Mouse (Mus musculus) hindbrain, embryonic 12.5 days (tissue): ENCODE results near the gene Gm37240. TPM values are rescaled to one million over a fixed set of nuclear protein-coding genes. Genes with fewer than 3 reads are reported as not detected.

ENCODE experiments used
- ATAC-seq: fragments of 200-750 bp; cut with Nextera tagmentation; 2 replicates; pipeline ENCODE4 v1.8.0; 2017; ENCODE audit warnings: moderate TSS enrichment; ENCODE audit not compliant: low FRiP score
- H3K27ac ChIP-seq: fragments of 300-500 bp; sonication (generic); 2 replicates; pipeline ENCODE4 v1.5.1; 2016; ENCODE audit warnings: mild to moderate bottlenecking
- H3K27me3 ChIP-seq: fragments of 300-500 bp; sonication (generic); 2 replicates; pipeline ENCODE4 v1.6.1; 2016; ENCODE audit warnings: mild to moderate bottlenecking
- H3K36me3 ChIP-seq: fragments of 300-500 bp; sonication (generic); 2 replicates; pipeline ENCODE4 v1.6.1; 2016; ENCODE audit warnings: mild to moderate bottlenecking
- H3K4me1 ChIP-seq: fragments of 300-500 bp; sonication (generic); 2 replicates; pipeline ENCODE4 v1.6.1; 2016
- H3K4me2 ChIP-seq: fragments of 300-500 bp; sonication (generic); replicated peaks from 2 replicates; pipeline ENCODE4 v1.6.1; 2016; ENCODE audit warnings: mild to moderate bottlenecking
- H3K4me3 ChIP-seq: fragments of 300-500 bp; sonication (generic); 2 replicates; pipeline ENCODE4 v1.5.1; 2016; ENCODE audit warnings: mild to moderate bottlenecking
- H3K9ac ChIP-seq: fragments of 300-500 bp; sonication (generic); 2 replicates; pipeline ENCODE4 v1.6.1; 2016; ENCODE audit warnings: mild to moderate bottlenecking, moderate library complexity
- H3K9me3 ChIP-seq: fragments of 300-500 bp; sonication (generic); replicated peaks from 2 replicates; pipeline ENCODE4 v1.6.1; 2016; ENCODE audit warnings: mild to moderate bottlenecking
- WGBS: fragments of 180-500 bp; shearing (Covaris S2); methylation state at CpG from one replicate; pipeline ENCODE4 v1.1.7; 2016; 5-methylcytosine and 5-hydroxymethylcytosine counted together
- polyA plus RNA-seq: library from polyadenylated mRNA; unstranded; fragments of >200 nt; fragmentation: Nextera tagmentation; extraction: Ambion mirVana; gene quantifications from 2 replicates; pipeline ENCODE4 v1.2.1, GENCODE M21; 2016

Gm37240 gene
- polyA plus RNA-seq, 1 experiment from 2014 or later, result 3.3 TPM

DNA sequence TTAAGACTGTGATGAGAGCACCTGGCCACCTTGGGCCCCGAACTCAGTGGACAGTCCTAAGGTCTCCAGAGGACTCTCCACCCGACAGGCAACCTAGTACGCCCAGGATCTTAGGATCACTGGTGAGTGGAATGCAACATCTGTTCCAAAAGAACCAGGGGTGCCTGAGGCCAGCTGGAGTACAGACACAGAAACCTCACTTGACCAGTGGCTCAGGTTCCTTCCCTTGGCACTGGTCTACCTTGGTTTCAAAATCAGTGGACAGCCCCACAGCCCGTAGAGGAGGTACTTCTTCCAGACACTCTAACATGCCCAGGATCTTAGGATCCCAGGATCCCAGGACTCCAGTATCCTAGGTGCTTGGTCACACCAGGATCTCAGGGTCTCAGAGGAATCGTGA lies 632.8 kb downstream of the Gm37240 start:
- H3K27ac ChIP-seq, result no peak overlapping the region
- no peaks in the 10 kb centered on the region for H3K9me3 ChIP-seq
- H3K36me3 ChIP-seq, result no peaks in the 10 kb centered on the region
- no peak overlapping the region for H3K4me3 ChIP-seq
- ATAC-seq, result no peak
- no peak overlapping the region for H3K4me2 ChIP-seq
- WGBS, result 91% methylated on average over 5 of the region's 5 CpGs
- no peaks in the 10 kb centered on the region for H3K4me1 ChIP-seq
- no peaks in the 10 kb centered on the region for H3K27me3 ChIP-seq
- H3K9ac ChIP-seq, result no peak overlapping the region

DNA sequence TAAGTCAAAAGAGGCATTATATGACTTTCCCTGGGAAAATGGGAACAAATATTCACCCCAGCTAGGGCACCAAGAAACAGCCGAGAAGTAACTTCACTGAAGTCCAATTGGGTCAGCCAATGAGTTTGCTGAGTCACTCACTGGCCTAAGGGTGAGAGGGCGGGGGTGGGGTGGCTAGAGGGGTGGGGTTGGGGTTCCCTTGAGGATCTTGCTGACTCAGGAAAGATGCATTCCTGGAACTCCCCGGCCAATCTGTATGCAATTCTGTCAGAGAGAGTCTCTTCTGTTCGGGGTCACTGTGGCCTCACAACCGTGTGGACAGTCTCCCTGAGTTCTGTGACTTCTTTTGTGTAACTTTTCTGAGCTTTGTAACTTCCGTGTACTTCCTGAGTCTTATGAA lies 635.7 kb downstream of the Gm37240 start:
- H3K9ac ChIP-seq, result no peak overlapping the region
- no peaks in the 10 kb centered on the region for H3K4me1 ChIP-seq
- H3K36me3 ChIP-seq, result no peaks in the 10 kb centered on the region
- H3K27ac ChIP-seq, result no peak overlapping the region
- no peak for ATAC-seq
- no peaks in the 10 kb centered on the region for H3K27me3 ChIP-seq
- H3K4me3 ChIP-seq, result no peak overlapping the region
- 80% methylated on average over 6 of the region's 6 CpGs for WGBS
- H3K9me3 ChIP-seq, result no peaks in the 10 kb centered on the region
- no peak overlapping the region for H3K4me2 ChIP-seq

- no peak overlapping the region for H3K27ac ChIP-seq
- WGBS, result 87% methylated on average over 3 of the region's 3 CpGs
- H3K9ac ChIP-seq, result no peak overlapping the region
- H3K4me2 ChIP-seq, result no peak overlapping the region
- H3K9me3 ChIP-seq, result no peaks in the 10 kb centered on the region
- H3K4me1 ChIP-seq, result no peaks in the 10 kb centered on the region
- no peaks in the 10 kb centered on the region for H3K27me3 ChIP-seq
- ATAC-seq, result no peak
- no peaks in the 10 kb centered on the region for H3K36me3 ChIP-seq
- no peak overlapping the region for H3K4me3 ChIP-seq
Measured at GRCm38 (mm10) chr3:85246131-85246530, 641.2 kb downstream of the Gm37240 start.

- H3K4me3 ChIP-seq, result no peak overlapping the region
- H3K27me3 ChIP-seq, result no peaks in the 10 kb centered on the region
- 63% methylated on average over 3 of the region's 3 CpGs for WGBS
- H3K4me1 ChIP-seq, result no peaks in the 10 kb centered on the region
- no peak overlapping the region for H3K4me2 ChIP-seq
- no peak overlapping the region for H3K27ac ChIP-seq
- H3K36me3 ChIP-seq, result no peaks in the 10 kb centered on the region
- no peak for ATAC-seq
- H3K9me3 ChIP-seq, result no peaks in the 10 kb centered on the region
- H3K9ac ChIP-seq, result no peak overlapping the region
Measured at GRCm38 (mm10) chr3:85236546-85236945, 650.8 kb downstream of the Gm37240 start.

DNA sequence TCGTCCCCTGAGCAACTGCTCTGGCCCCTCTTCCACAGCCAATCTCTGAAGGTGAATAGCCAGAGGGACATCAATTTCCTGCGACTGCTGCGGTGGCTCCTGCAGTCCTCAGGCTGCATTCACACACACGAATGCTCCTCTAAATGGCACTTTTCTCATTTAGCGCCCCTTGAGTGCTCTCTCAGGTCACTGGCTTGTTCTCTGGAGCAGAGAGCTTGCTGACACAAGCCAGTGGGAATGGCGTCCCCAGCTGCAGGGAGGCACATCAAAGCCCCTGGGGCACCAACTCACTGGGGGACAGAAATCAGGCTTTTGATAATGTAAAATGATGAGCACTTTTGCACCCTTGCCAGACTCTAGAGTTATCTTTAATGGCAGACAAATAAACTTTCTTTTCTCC lies 654.5 kb downstream of the Gm37240 start:
- Histone ChIP-seq H3K27me3 (no peaks in the 10 kb centered on the region), H3K36me3 (no peaks in the 10 kb centered on the region), H3K9ac (no peak overlapping the region), H3K4me1 (no peaks in the 10 kb centered on the region), H3K4me3 (no peak overlapping the region), H3K27ac (no peak overlapping the region), H3K9me3 (no peaks in the 10 kb centered on the region), H3K4me2 (no peak overlapping the region)
- 49% methylated on average over 6 of the region's 6 CpGs for WGBS
- ATAC-seq, result no peak

DNA sequence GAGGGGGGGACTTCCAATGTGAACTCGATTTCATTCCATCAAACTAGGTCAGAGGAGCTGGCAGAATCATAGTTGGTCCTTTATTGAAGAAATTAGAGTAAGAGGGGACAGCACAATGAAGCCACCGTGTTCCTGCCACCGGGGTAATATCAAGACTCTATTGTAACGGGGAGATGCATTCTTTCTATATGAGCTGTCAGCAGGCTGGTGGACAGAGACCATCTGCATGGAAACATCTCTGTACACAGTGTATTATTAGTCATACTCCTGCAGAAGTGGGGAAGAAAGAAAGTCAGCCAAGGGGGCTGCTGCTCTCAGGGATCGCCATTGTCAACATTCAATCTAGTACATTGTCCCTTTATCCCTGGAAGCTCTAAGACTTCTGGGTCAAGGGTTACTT lies 665.3 kb downstream of the Gm37240 start:
- Histone ChIP-seq H3K4me2 (no peak overlapping the region), H3K4me1 (no peaks in the 10 kb centered on the region), H3K27ac (no peak overlapping the region), H3K4me3 (no peak overlapping the region), H3K27me3 (no peaks in the 10 kb centered on the region), H3K9ac (no peak overlapping the region), H3K9me3 (no peaks in the 10 kb centered on the region), H3K36me3 (no peaks in the 10 kb centered on the region)
- 84% methylated on average over 5 of the region's 5 CpGs for WGBS
- no peak for ATAC-seq

DNA sequence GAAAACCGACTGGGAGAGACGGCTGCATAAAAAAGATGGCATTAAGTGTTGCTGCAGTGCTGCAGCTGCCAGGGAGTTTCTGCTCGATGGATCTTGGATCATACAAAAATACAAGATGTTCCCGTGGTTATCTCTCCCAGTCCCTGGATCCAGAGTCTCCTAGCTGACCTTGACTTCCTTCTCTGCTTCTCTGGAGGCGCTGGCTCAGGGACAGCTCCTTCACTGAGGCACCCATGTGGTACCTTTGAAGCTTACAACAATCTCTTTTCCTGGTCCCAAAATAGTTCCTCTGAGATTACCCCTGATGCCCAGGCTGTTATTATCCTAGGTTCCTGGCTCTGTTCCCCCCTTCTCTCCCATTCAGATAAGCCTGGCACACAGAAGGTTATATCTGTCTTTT lies 672.4 kb downstream of the Gm37240 start:
- H3K4me1 ChIP-seq, result no peaks in the 10 kb centered on the region
- no peak overlapping the region for H3K4me3 ChIP-seq
- H3K36me3 ChIP-seq, result no peaks in the 10 kb centered on the region
- 89% methylated on average over 5 of the region's 5 CpGs for WGBS
- H3K27ac ChIP-seq, result no peak overlapping the region
- H3K4me2 ChIP-seq, result no peak overlapping the region
- ATAC-seq, result no peak
- H3K27me3 ChIP-seq, result no peaks in the 10 kb centered on the region
- H3K9me3 ChIP-seq, result no peaks in the 10 kb centered on the region
- no peak overlapping the region for H3K9ac ChIP-seq

DNA sequence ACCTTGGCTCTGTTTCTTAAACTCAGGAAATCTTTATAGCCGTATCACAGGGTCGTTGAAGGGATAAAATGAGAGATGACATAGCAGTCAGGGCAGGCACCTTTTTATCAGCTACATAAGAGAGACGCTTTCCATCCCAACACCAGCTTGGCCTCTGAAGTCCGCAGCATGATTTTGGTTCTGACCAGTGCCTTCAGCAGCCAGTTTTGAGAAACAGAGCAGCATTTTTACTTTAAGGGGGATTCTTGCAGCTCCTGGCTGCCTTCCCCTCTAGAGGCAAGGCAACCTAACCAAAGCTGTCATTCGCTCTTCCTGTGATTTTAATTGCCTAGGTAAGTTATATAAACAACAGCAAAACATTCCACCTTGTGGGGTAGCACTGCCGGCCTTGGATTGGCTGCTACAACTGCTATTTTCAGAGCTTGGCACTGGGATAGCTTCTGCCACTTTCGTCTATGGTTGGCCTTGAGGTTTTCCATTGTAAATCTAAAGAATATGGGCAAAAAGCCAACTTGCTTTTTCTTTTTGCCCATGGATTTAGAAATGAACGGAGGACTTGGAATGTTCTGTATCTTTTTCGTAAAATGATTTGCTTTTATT lies 674.5 kb downstream of the Gm37240 start:
- H3K4me2 ChIP-seq, result no peak overlapping the region
- H3K9me3 ChIP-seq, result no peaks in the 10 kb centered on the region
- no peak overlapping the region for H3K9ac ChIP-seq
- no peak overlapping the region for H3K4me3 ChIP-seq
- no peaks in the 10 kb centered on the region for H3K36me3 ChIP-seq
- no peaks in the 10 kb centered on the region for H3K4me1 ChIP-seq
- WGBS, result 84% methylated on average over 9 of the region's 9 CpGs
- no peaks in the 10 kb centered on the region for H3K27me3 ChIP-seq
- no peak for ATAC-seq
- no peak overlapping the region for H3K27ac ChIP-seq

DNA sequence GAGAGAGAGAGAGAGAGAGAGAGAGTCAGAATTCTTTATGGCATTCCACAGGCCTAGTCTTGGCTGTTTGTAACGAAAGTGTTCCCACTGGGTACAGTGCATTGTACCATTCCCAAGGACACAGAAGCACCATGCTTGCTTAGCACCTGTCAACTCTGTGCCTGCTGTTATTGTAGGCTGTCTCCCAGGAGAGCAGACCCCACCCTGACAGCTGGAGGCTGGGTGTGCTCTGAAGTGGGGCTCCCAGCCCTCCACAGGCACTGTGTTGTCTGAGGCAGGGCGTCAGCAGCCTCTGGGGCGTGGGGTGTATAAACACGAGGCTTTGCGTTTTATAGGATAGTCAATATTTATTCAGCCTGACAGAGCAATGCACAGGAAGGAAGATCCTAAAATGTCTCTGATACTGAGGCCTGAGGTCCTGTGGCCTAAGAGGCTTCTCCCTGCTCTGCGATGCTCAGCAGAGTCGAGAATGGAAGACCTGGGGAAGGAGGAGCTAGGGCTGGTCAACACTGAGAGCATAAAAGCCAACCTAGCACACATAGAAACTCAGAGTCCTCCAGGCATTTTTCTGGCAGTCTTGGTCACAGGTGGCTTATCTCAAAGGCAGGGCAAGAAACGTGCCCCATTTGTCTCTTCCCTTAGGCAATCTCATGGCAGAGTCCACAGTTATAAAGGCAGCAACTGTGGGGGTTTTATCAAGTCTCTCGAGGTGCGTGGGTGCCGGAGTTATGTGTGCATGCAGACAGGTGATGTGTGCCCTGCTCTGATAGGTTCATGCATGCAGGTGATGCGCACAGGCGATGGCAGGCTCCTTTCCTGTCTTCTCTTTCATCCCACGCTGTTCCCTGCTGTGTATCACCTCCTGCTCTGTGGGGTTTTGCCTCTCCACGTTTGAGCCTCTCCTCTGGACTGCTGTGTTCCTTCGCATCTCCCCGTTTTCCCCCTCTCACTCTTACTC lies 677.2 kb downstream of the Gm37240 start:
- no peaks in the 10 kb centered on the region for H3K4me1 ChIP-seq
- no peaks in the 10 kb centered on the region for H3K36me3 ChIP-seq
- H3K4me3 ChIP-seq, result no peak overlapping the region
- no peak for ATAC-seq
- H3K9me3 ChIP-seq, result no peaks in the 10 kb centered on the region
- no peaks in the 10 kb centered on the region for H3K27me3 ChIP-seq
- H3K9ac ChIP-seq, result no peak overlapping the region
- no peak overlapping the region for H3K4me2 ChIP-seq
- 77% methylated on average over 17 of the region's 17 CpGs for WGBS
- no peak overlapping the region for H3K27ac ChIP-seq

DNA sequence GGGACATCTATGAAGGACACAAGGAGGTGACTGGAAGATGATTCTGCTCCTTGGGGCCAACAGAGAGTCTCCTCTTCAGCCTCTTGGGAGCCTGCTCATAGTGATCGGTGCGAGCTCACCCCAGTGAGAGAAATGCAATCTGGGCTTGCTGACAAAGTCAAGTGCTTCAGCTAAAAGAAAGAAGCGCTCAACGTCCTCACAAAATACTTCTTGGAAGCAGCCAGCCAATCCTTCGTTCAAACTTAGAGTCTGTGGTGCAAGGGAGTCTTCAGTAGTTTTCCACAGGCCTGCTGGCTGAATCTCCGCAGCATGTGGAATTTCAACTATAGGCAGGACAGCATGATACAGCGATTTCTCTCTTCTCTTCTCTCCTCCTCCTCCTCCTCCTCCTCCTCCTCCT lies 680.8 kb downstream of the Gm37240 start:
- no peaks in the 10 kb centered on the region for H3K27me3 ChIP-seq
- peaks cover 7% of the 10 kb centered on the region; the same call in 1 of the 2 replicates for H3K4me1 ChIP-seq
- H3K36me3 ChIP-seq, result no peaks in the 10 kb centered on the region
- H3K4me2 ChIP-seq, result no peak overlapping the region
- H3K27ac ChIP-seq, result no peak overlapping the region
- no peak for ATAC-seq
- no peak overlapping the region for H3K9ac ChIP-seq
- no peaks in the 10 kb centered on the region for H3K9me3 ChIP-seq
- no peak overlapping the region for H3K4me3 ChIP-seq
- 92% methylated on average over 7 of the region's 7 CpGs for WGBS

DNA sequence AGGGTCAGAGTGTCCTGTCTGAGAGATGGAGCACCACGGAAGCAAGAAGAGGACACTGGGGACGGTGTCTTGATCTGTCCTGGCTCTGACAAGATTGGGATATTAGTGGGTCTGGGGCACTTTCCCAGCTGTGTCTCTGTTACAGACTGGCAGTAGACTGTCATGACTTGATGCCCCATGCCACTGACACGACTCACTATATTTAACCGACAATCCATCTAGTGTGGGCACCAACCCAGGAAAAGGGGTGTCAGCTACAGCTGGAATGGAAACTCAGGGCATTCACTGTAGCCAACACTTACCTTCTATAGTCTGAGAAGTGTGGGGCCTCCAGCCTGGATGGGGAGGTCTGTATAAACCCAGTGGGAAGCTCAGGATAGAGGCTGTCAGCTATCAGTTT lies 681.4 kb downstream of the Gm37240 start:
- WGBS, result 97% methylated on average over 4 of the region's 4 CpGs
- H3K9me3 ChIP-seq, result no peaks in the 10 kb centered on the region
- no peak for ATAC-seq

DNA sequence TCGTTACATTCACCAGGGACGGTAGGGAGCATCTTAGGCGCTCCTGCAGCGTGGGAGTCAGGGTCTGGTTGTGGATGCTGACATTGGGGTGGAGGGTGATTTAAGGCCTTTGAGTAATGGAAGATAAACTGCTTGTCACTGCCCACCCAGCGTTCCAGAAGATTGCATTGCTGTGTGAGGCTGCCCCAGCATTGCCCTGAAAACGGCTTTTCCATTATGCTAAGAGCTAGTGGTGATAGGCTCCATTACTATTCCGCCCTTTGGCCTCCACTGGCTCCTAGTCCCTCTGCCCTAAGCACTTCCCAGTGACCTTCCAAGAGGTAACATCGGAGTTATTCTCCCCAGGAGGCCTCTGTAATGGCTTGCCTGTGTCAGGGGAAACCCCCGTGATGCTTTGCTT lies 683.7 kb downstream of the Gm37240 start:
- Histone ChIP-seq H3K27me3 (no peaks in the 10 kb centered on the region), H3K4me2 (no peak overlapping the region), H3K9ac (no peak overlapping the region), H3K4me1 (peaks cover 7% of the 10 kb centered on the region; the same call in 1 of the 2 replicates), H3K36me3 (no peaks in the 10 kb centered on the region), H3K9me3 (no peaks in the 10 kb centered on the region), H3K27ac (no peak overlapping the region), H3K4me3 (no peak overlapping the region)
- ATAC-seq, result no peak
- WGBS, result 61% methylated on average over 9 of the region's 9 CpGs

More for the DNA sequence above, 681.4 kb downstream of the Gm37240 start:
- Histone ChIP-seq H3K27me3 (no peaks in the 10 kb centered on the region), H3K9ac (no peak overlapping the region), H3K36me3 (no peaks in the 10 kb centered on the region), H3K4me2 (no peak overlapping the region), H3K4me1 (peaks cover 7% of the 10 kb centered on the region; the same call in 1 of the 2 replicates), H3K4me3 (no peak overlapping the region), H3K27ac (no peak overlapping the region)

GRCm38 (mm10) chr3:85202726-85203125 lies 684.6 kb downstream of the Gm37240 start:
- ATAC-seq, result no peak

More at GRCm38 (mm10) chr3:85202726-85203125, 684.6 kb downstream of the Gm37240 start:
- no peaks in the 10 kb centered on the region for H3K9me3 ChIP-seq
- no peaks in the 10 kb centered on the region for H3K36me3 ChIP-seq
- no peak overlapping the region for H3K27ac ChIP-seq
- H3K4me3 ChIP-seq, result no peak overlapping the region
- WGBS, result 83% methylated on average over 3 of the region's 3 CpGs
- H3K9ac ChIP-seq, result no peak overlapping the region
- peaks cover 7% of the 10 kb centered on the region; the same call in 1 of the 2 replicates for H3K4me1 ChIP-seq
- no peaks in the 10 kb centered on the region for H3K27me3 ChIP-seq
- no peak overlapping the region for H3K4me2 ChIP-seq
